Mouse (Mus musculus): ENCODE data around the gene Olfr414.

DNA sequence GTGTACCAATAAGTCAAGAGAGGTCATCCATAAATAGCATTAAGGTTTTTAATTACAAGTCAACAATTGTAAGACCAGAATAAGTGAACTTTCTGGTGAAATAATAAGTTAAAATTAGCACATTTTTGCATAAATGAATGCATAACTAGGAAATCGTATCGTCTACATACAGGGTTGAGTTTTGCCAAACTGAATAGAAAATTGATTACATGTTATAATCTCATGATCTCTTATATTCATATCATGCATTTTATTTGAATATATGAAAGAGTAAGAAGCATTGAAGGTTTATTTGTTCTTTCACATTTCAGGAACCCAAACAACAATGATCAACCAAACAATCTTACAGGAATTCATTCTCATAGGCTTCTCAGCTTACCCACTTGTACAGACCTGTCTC lies 33.1 kb upstream of the Olfr414 start, which contains the start of gene Olfr248:
- TF ChIP-seq CTCF (IDR thresholded peaks at IDR 0.05; ENCODE audit: control insufficient read depth, insufficient read depth, low read length) (no peak), POLR2A (IDR thresholded peaks at IDR 0.05; ENCODE audit: borderline replicate concordance, control insufficient read depth, low read depth, low read length) (no peak)
